Mouse (Mus musculus) lung, postnatal 14 days (tissue): Measurements from ENCODE around the gene Aifm1.

Experiments
- DNase-seq: peaks from one replicate; pipeline ENCODE4 v3.0.0; 2021

The Aifm1 gene

GRCm38 (mm10) chrX:48513166-48513807 lies at the start of gene Aifm1:
TSS of gene Aifm1 (minus strand) at chrX:48513563.
- DNase-seq: peak; percentile 89

GRCm38 (mm10) chrX:48532175-48532574 lies 18.8 kb upstream of the Aifm1 start:
- DNase-seq: peak; percentile 83

DNA sequence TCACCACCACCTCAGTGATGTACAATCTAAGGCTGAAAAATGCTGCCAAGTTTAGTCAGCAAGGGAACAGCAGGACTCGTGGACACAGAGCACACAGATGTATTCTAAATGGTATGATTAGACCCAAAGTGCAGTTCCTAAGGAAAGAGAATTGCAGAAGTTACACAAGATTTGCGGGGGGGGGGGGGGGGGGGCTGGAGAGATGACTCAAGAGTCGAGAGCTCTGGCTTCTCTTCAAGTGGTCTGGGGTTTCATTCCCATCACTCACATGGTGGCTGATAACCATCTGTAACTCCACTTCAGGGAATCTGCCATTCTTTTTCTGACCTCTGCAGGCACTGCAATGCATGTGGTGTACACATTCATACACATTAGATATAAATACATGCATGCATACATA lies 13.1 kb upstream of the Aifm1 start:
- DNase-seq: no peak

GRCm38 (mm10) chrX:48525866-48526265 lies 12.5 kb upstream of the Aifm1 start:
- no peak for DNase-seq

- DNase-seq: no peak
Observed at GRCm38 (mm10) chrX:48525332-48525731, 12.0 kb upstream of the Aifm1 start.

GRCm38 (mm10) chrX:48523512-48523911 lies 10.1 kb upstream of the Aifm1 start:
- DNase-seq: no peak

DNA sequence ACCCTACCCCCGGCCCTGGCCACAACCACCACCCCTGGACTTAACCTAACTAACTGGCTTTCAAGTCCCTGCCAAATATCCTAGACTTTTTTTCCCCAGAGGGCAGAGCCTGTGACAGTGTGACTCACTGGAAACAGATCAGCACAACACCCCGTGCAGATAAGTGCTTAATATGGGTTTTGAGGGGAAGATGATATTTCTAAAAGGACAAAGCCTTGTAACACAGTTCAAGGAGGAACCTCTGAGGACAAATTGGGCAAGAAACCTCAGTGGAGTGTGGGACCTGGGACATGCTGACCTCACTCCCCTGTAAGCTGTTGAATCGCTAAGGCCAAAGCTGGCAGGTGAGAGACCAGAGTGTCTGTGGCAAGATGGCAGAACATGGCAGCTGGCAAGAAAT lies 8.3 kb upstream of the Aifm1 start:
- DNase-seq: no peak

DNA sequence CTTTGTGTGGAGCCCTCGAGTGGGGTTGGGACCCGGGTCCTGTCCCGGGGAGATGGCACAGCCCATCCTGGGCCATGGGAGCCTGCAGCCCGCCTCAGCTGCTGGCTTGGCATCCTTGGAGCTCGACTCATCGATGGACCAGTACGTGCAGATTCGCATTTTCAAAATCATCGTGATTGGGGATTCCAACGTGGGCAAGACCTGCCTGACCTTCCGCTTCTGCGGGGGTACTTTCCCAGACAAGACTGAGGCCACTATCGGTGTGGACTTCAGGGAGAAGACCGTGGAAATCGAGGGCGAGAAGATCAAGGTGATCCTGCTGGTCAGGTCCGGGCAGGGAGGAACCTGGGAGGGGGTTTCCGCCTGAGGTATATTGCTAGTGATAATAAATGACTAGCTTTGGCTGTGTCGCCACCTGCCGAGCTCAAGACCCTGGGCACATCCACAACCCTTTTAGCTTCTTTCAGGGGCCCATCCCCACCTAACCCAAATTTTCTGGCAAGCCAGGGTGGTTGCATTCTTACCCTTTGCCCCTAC lies 6.3 kb upstream of the Aifm1 start:
- no peak for DNase-seq

- DNase-seq: no peak
Observed at GRCm38 (mm10) chrX:48518808-48519548, 5.6 kb upstream of the Aifm1 start, which contains the start of gene Rab33a. TSS of gene Rab33a (plus strand) at chrX:48519285.

- DNase-seq: no peak
Observed at GRCm38 (mm10) chrX:48518211-48518807, 4.9 kb upstream of the Aifm1 start.

- DNase-seq: no peak
Observed at GRCm38 (mm10) chrX:48513824-48514223, 461 bp upstream of the Aifm1 start.

DNA sequence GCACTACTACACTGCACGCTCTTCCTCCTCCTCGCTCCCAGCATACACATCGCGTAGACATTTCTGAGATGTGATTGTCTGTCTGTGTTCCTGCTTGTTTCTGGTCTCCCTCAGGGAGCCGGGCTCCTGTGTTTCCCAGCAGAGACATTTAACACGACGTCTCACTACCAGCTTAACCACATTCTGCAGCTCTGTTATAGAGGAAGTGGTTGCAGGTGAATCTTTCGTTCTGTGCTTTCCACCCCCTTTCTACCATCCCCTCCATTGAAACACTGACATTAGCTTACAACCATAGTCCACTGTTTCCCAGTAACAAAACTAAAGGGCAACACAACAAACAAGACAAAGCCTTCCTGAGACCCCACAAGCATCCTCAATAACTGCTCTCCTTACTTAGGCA lies 19.6 kb downstream of the Aifm1 start:
- DNase-seq: no peak

DNA sequence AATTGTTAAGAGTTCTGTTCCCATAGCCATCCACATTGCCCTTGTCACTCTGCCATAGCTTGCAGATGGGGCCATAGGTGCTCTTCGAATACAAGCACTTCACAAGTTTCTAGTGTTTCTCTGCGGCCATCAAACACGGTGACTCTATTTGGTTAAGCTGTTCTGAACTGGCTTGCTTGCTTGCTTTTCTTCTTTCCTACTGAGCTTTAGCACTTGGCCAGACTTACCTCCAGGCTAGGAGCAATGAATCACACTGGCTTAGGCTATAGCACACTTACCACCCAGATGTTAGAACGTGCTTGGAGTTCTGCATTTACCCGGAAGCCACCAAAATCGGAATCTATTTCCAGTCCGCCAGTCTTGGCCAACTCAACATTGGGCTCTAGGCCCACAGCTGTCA lies 31.7 kb downstream of the Aifm1 start:
- DNase-seq: no peak

GRCm38 (mm10) chrX:48481095-48481494 lies 32.3 kb downstream of the Aifm1 start:
- DNase-seq: no peak

- DNase-seq: no peak
Observed at GRCm38 (mm10) chrX:48467355-48467946, 45.9 kb downstream of the Aifm1 start.

DNA sequence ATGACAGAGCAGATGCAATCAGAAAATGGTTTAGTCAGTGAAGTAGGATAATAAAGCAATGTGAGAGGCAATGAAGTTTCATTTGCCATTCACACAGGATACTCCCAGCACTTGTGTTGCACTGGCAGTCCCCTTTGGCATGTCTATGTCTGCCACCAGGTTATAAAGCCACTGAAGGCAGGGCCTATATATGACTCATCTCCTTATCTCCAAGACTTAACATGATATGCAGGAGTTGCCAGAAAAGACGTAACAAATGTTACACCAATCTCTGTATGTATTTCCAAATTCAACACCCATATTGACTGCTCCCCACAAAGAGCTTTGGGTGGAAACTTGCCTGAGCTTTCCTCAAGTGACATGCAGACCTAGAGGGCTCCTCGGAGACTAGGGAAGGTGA lies 47.2 kb downstream of the Aifm1 start:
- DNase-seq: no peak

- DNase-seq: no peak
Observed at GRCm38 (mm10) chrX:48464436-48464835, 48.9 kb downstream of the Aifm1 start.

- no peak for DNase-seq
Observed at GRCm38 (mm10) chrX:48463636-48464035, 49.7 kb downstream of the Aifm1 start.

DNA sequence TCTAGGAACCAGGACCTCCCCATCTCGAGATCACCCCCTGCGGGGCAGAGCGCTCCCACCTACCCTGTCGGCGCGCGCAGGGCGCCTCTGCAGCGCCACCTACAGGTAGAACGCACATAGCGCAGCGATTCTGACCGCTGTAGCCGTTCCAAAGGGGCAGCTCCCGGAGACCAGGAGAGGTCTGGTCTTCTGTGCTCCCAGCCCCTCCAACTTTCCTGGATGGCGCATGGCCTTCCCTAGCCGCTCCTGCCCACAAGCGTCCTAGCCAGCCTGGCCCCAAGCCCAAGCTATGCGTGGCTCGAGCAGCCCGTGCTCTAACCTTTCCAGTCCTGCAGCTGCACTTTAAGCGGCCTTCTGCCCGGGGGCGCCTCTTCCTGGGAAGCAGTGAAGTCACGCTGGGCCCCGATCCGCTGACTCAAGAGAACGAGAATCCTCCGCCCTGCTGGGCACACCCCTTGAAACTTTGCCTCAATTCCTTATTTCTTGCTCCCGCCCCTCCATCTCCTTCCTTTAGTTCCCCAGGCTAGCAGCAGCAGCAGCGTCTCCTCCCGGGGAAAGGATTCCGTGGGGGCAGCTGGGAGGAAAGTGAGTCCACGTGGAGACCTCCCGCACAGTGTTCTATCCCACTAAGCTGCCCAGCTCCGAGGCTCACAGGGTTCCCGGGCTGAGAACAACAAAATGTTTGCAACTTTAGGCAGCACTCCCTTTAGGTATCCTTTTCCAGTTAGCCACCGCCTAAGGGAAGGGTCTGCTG lies 50.4 kb downstream of the Aifm1 start, which contains the start of gene Elf4:
TSS of gene Elf4 (minus strand) at position 379 of the 754 bp plus-strand sequence.
- peak; percentile 69 for DNase-seq

DNA sequence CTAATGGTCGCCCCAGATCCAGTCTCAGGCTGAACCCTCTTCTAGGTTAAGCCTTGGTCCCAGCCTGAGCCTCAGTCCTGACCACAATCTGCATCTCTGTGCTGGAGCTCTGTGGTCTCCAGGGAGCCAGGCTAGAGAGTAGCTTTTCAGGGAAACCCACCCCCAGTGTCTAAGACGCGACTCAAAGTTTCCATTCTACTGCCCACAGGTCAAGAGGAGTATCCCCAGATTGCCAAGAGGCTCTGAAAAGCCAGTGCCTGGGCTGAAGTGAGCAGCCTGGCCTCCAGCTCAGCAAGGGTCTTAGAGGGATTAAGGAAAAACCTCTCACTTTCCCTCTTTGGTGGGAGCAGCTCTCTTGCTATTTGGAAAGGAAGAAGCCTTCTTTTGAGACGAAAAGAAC lies 51.1 kb downstream of the Aifm1 start:
- no peak for DNase-seq

DNA sequence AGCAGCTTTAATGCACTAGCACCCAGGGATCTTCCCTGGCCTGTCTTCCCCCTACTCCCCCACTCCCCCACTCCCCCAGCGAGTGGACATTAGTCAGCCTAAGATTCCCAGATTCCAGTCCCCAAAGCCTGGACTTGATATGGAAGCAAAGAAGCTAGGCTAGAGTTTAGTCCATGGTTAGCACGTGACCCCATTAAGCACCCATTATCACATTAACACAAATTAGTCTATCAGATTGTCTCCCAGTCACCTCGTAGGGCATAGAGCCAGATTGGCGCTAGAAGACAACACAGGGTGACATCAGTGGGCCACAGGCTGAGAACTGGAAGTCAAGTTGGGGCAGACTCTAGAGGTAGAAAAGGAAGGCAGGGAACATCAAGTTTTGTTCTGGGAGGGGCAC lies 52.4 kb downstream of the Aifm1 start:
- no peak for DNase-seq

DNA sequence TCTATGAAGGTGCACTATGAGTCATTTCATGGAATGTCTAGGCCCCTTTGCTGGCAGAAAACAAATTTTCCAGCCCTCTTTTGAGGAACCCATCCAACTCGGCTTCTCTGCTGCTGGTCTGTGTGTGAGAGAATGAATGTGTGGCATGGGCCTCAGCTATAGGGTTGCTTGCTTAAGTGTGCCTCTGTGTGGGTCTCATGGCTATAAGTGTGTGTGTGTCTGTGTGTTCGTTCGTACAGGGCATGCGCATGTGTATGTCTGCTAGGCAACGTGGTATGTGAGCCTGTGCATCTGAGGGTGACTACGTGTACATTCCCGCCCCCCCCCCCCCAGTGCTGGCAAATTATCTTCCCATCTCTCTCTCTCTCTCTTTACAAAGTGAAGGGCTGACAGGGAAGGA lies 52.9 kb downstream of the Aifm1 start:
- DNase-seq: no peak

- no peak for DNase-seq
Observed at GRCm38 (mm10) chrX:48456956-48457355, 56.4 kb downstream of the Aifm1 start.
